In genomic region chrX:85919034-85919433, GRCm38 (mm10) we compare ENCODE assay signal across 8 mouse cellular contexts. TPM values are rescaled to one million over a fixed set of nuclear protein-coding genes. Genes with fewer than 3 reads are reported as not detected.
DNase-seq lines count a peak whose midpoint lies in the region; ATAC-seq lines count a peak whose summit lies in the region.

No protein-coding gene starts in this region.

- H3K9me3 ChIP-seq in midbrain, embryonic 10.5 days (replicated peaks) = no peaks in the 10 kb centered on the region
- no peaks in the 10 kb centered on the region for H3K9me3 ChIP-seq in midbrain, embryonic 13.5 days

- H3K9ac ChIP-seq in midbrain, embryonic 13.5 days (replicated peaks) = no peak overlapping the region

- no peaks in the 10 kb centered on the region for H3K36me3 ChIP-seq in midbrain, embryonic 10.5 days
- no peaks in the 10 kb centered on the region for H3K36me3 ChIP-seq in midbrain, embryonic 13.5 days

- ATAC-seq in midbrain, embryonic 13.5 days = no peak
- peak; percentile 99 for ATAC-seq in megakaryocyte progenitor cell, adult 5-6 weeks (replicated peaks; ENCODE audit: poor library complexity)

- no peak overlapping the region for H3K4me3 ChIP-seq in midbrain, embryonic 10.5 days
- no peak overlapping the region for H3K4me3 ChIP-seq in midbrain, embryonic 13.5 days (replicated peaks)

- peak; percentile 16 to 32 for DNase-seq in cerebellum, postnatal 14 days
- DNase-seq in cerebellum, adult 9-11 months = no peak
- peak; percentile 14 for DNase-seq in midbrain, embryonic 10.5 days (ENCODE audit: low spot score)
- peak; percentile 17 for DNase-seq in c-Kit-positive CD71-negative TER-119-negative erythroid progenitor cells, embryonic 14.5 days (ENCODE audit: low read depth)
- peak; percentile 13 to 32 for DNase-seq in kidney, adult 8-10 months
- DNase-seq in urinary bladder, postnatal 25 days (ENCODE audit: low spot score) = no peak

- no peaks in the 10 kb centered on the region for H3K27me3 ChIP-seq in midbrain, embryonic 10.5 days (ENCODE audit: low read depth, poor library complexity, severe bottlenecking)
- no peaks in the 10 kb centered on the region for H3K27me3 ChIP-seq in midbrain, embryonic 13.5 days

- 36% methylated on average over 3 of the region's 3 CpGs for WGBS in midbrain, embryonic 10.5 days
- WGBS in midbrain, embryonic 13.5 days = 59% methylated on average over 3 of the region's 3 CpGs

- no peaks in the 10 kb centered on the region for H3K4me1 ChIP-seq in midbrain, embryonic 10.5 days
- H3K4me1 ChIP-seq in midbrain, embryonic 13.5 days (replicated peaks) = no peaks in the 10 kb centered on the region

- H3K4me2 ChIP-seq in midbrain, embryonic 13.5 days (replicated peaks) = no peak overlapping the region

- H3K27ac ChIP-seq in midbrain, embryonic 10.5 days (replicated peaks) = no peak overlapping the region
- no peak overlapping the region for H3K27ac ChIP-seq in midbrain, embryonic 13.5 days

RNA-seq across cellular contexts. Expression of gene 5430427O19Rik, which starts 48.9 kb away (rescaled TPM):
- 0.04 and 0.07 TPM in 2 replicates for polyA plus RNA-seq in midbrain, embryonic 10.5 days (2016; fragmentation: Nextera tagmentation; extraction: Ambion mirVana)
- polyA plus RNA-seq in midbrain, embryonic 13.5 days (2015; fragmentation: Nextera tagmentation; extraction: Ambion mirVana) = 0.05 and 0.06 TPM in 2 replicates
- total RNA-seq in megakaryocyte progenitor cell, adult 5-6 weeks (2015) = 10.1 and 13.4 TPM in 2 replicates
- total RNA-seq in megakaryocyte progenitor cell, adult 5-6 weeks (2017) = 12.3 and 14.0 TPM in 2 replicates

Comparison
In these comparisons a context has a peak if more than half of its experiments do, and no peak if none do; other contexts are left out.
1. DNase-seq: peak in cerebellum, postnatal 14 days (2 of 2), midbrain, embryonic 10.5 days (single experiment), c-Kit-positive CD71-negative TER-119-negative erythroid progenitor cells, embryonic 14.5 days (single experiment) and kidney, adult 8-10 months (2 of 2); none in cerebellum, adult 9-11 months (single experiment) and urinary bladder, postnatal 25 days (single experiment).